Mouse (Mus musculus) E14TG2a.4 (cell line): ENCODE results near the gene Mphosph9.
"Not testable (repeated sequence)": the region's sequence is repeated elsewhere in the genome, so short reads cannot be mapped to it uniquely, and the experiment has no call there.

Source experiments
- H3K27me3 ChIP-seq: 2 replicates; pipeline ENCODE4 v1.6.1; 2014; ENCODE audit warnings: low read length, control low read depth; ENCODE audit not compliant: insufficient read depth
- H3K36me3 ChIP-seq: 2 replicates; pipeline ENCODE4 v1.6.1; 2014; ENCODE audit warnings: low read length, control low read depth; ENCODE audit not compliant: insufficient read depth
- H3K4me1 ChIP-seq: replicated peaks from 2 replicates; pipeline ENCODE4 v1.6.1; 2014; ENCODE audit warnings: low read depth, low read length, control low read depth
- H3K4me3 ChIP-seq: replicated peaks from 2 replicates; pipeline ENCODE4 v1.5.1; 2014; ENCODE audit warnings: mild to moderate bottlenecking, low read length
- H3K9me3 ChIP-seq: 2 replicates; pipeline ENCODE4 v1.6.1; 2014; ENCODE audit warnings: low read length, control low read depth
- CTCF ChIP-seq: conservative IDR thresholded peaks from 2 replicates; pipeline ENCODE4 v1.5.1; 2014; ENCODE audit warnings: low read length
- NANOG ChIP-seq: IDR thresholded peaks from 2 replicates; pipeline ENCODE4 v1.6.1; 2014; ENCODE audit warnings: borderline replicate concordance, low read length, mixed read lengths
- POU5F1 ChIP-seq: IDR thresholded peaks from 2 replicates; pipeline ENCODE4 v1.6.1; 2014; ENCODE audit warnings: low read length, borderline replicate concordance

The Mphosph9 gene

GRCm38 (mm10) chr5:124220551-124220950 is 107.2 kb downstream of the Mphosph9 start:
- no peaks in the 10 kb centered on the region for H3K36me3 ChIP-seq
- TF ChIP-seq CTCF (no peak), NANOG (no peak), POU5F1 (no peak)
- no peaks in the 10 kb centered on the region for H3K9me3 ChIP-seq
- H3K4me1 ChIP-seq, result peaks cover 19% of the 10 kb centered on the region
- H3K27me3 ChIP-seq, result no peaks in the 10 kb centered on the region
- H3K4me3 ChIP-seq, result no peak overlapping the region

- no peaks in the 10 kb centered on the region; the same call in 1 of the 2 replicates for H3K27me3 ChIP-seq
- no peaks in the 10 kb centered on the region for H3K9me3 ChIP-seq
- peaks cover 30% of the 10 kb centered on the region for H3K4me1 ChIP-seq
- no peak for TF ChIP-seq POU5F1
- no peak for TF ChIP-seq NANOG
- no peak for TF ChIP-seq CTCF
- H3K4me3 ChIP-seq, result no peak overlapping the region
- H3K36me3 ChIP-seq, result no peaks in the 10 kb centered on the region
Observed at GRCm38 (mm10) chr5:124219431-124219830, 108.3 kb downstream of the Mphosph9 start.

- Histone ChIP-seq H3K36me3 (no peaks in the 10 kb centered on the region), H3K9me3 (no peaks in the 10 kb centered on the region), H3K4me1 (peaks cover 35% of the 10 kb centered on the region), H3K4me3 (no peak overlapping the region), H3K27me3 (no peaks in the 10 kb centered on the region; the same call in 1 of the 2 replicates)
- no peak for TF ChIP-seq CTCF
- TF ChIP-seq POU5F1, result no peak
- TF ChIP-seq NANOG, result no peak
Observed at GRCm38 (mm10) chr5:124218986-124219385, 108.8 kb downstream of the Mphosph9 start.

GRCm38 (mm10) chr5:124217566-124218249 is 110.1 kb downstream of the Mphosph9 start:
- H3K36me3 ChIP-seq, result no peaks in the 10 kb centered on the region
- TF ChIP-seq POU5F1 (no peak), NANOG (no peak), CTCF (no peak)
- no peaks in the 10 kb centered on the region for H3K9me3 ChIP-seq
- H3K4me3 ChIP-seq, result no peak overlapping the region
- H3K27me3 ChIP-seq, result no peaks in the 10 kb centered on the region; the same call in 1 of the 2 replicates
- H3K4me1 ChIP-seq, result peaks cover 43% of the 10 kb centered on the region

- H3K4me3 ChIP-seq, H3K27me3 ChIP-seq, H3K9me3 ChIP-seq, H3K36me3 ChIP-seq: not testable (repeated sequence)
- peaks cover 43% of the 10 kb centered on the region for H3K4me1 ChIP-seq
Observed at GRCm38 (mm10) chr5:124217092-124217491, 110.7 kb downstream of the Mphosph9 start.

- Histone ChIP-seq H3K4me3 (no peak overlapping the region), H3K27me3 (no peaks in the 10 kb centered on the region; the same call in 1 of the 2 replicates), H3K4me1 (peaks cover 48% of the 10 kb centered on the region), H3K9me3 (no peaks in the 10 kb centered on the region), H3K36me3 (no peaks in the 10 kb centered on the region)
- TF ChIP-seq NANOG, result no peak
- no peak for TF ChIP-seq POU5F1
- no peak for TF ChIP-seq CTCF
Observed at GRCm38 (mm10) chr5:124216403-124216802, 111.4 kb downstream of the Mphosph9 start.

- Histone ChIP-seq H3K4me1 (peaks cover 54% of the 10 kb centered on the region), H3K4me3 (no peak overlapping the region), H3K36me3 (no peaks in the 10 kb centered on the region), H3K27me3 (no peaks in the 10 kb centered on the region; the same call in 1 of the 2 replicates), H3K9me3 (no peaks in the 10 kb centered on the region)
- TF ChIP-seq NANOG (no peak), POU5F1 (no peak), CTCF (no peak)
Observed at GRCm38 (mm10) chr5:124215647-124216046, 112.1 kb downstream of the Mphosph9 start.

GRCm38 (mm10) chr5:124214516-124215145 is 113.1 kb downstream of the Mphosph9 start:
- H3K36me3 ChIP-seq, result no peaks in the 10 kb centered on the region
- no peak overlapping the region for H3K4me3 ChIP-seq
- TF ChIP-seq NANOG, result no peak
- TF ChIP-seq POU5F1, result no peak
- no peak for TF ChIP-seq CTCF
- H3K9me3 ChIP-seq, result no peaks in the 10 kb centered on the region
- H3K4me1 ChIP-seq, result peaks cover 64% of the 10 kb centered on the region
- no peaks in the 10 kb centered on the region; the same call in 1 of the 2 replicates for H3K27me3 ChIP-seq
